Mouse (Mus musculus) lung, postnatal 14 days (tissue): ENCODE measurements around the gene Pde6b.

Experiments
- DNase-seq: peaks from one replicate; pipeline ENCODE4 v3.0.0; 2021

Gene Pde6b

DNA sequence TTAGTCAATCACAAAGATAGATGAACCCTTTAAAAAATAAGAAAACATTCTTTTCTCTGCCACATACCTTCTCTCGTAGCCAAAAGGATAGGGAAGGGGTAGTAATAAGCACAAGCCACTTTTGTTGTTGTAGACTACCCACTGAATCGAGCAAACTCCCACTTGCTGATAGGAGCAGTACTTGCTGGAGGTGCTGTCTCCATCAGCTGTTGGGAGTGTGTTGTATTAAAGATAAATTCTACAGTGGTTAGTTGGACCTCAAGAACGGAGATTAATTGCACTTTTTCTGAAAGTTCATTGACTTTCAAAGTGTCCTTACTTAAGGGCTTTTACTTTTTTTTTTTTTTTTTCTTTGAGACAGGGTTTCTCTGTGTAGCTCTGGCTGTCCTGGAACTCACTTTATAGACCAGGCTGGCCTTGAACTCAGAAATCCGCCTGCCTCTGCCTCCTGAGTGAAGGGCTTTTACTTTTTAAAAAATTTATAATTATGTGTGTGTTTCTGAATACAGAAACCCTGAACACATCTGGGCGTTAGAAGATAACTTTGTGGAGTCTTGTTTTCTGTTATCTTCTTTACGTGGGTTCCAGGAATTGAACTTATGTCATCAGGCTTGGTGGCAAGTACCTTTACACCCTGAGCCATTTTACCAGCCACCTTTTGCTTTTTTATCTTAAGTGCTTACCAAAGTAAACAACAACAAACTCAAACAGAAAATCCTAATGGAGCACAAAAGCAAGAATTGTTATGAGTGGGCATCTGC is 77.1 kb downstream of the Pde6b start:
- no peak for DNase-seq

DNA sequence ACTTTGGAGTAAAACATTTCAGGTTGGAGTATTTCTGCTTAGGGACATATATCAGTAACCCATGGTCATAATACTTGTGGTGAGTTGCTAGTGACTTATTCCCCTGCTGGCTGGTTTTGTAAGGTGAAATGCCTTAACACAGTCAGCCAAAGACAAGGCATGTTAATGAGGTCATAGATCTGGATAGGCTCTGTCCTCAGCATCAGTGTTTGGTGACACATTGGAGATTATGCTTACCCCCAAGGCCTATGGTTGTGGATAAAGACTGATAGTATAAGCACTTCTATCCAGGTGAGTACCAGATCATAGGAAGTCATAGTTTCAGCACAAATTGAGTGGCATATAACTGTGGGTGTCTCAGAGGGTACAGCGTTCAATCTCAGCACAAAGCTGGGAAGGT is 78.5 kb downstream of the Pde6b start:
- no peak for DNase-seq

DNA sequence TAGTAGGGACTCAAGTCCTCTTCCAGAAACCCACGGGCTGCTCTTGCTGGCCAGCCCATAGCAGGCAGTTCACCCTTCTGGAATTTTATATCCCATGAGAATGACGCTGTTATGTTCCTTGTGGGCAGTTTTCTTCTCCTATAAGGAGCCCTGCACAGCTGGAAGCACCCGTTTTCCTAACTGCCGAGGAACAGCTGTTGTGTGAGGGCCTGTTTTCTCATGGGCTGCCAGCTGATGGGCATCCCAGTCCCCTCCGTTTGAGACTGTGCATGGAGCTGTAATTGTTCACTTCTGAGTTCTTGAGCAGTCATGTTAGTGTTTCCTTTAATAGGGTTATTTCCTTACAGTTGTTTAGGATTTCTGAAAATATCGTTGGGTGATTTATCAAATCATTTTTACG is 81.4 kb downstream of the Pde6b start:
- DNase-seq: no peak

DNA sequence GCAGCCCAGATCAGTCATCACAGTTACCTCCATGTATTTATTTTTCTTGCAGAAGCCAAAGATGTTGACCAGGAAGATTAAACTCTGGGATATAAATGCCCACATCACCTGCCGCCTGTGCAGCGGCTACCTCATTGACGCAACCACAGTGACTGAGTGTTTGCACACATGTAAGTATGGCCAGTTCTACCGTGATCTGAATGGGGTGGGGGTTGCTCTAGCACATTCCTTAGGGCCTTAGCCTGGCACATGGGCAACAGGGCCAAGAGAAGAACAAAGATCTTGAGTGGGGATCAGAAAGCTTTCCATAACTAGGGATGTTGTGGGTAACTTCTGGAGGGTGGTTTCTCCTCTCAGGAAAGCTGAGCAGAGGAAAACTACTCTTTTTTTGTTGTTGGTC is 85.5 kb downstream of the Pde6b start:
- no peak for DNase-seq

DNA sequence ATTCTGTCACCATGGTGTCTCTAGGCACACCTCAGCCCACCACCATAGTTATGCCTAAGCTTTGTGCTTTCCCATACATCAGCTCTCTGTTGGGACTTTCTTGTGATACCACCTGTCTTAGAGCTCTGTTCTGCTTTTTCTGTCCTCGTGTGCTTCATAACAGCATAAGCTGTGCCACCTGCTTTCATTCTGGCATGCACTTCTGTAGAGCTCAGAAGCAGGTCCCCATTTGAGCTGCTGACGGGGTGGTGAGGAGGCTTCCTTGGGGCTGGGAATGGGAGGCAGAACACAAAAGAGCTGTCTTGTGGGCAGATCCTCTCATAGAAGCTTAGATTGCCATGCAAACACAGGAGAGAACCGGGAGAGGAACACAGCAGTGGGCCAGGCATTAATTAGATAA is 87.8 kb downstream of the Pde6b start:
- DNase-seq: no peak
